Mouse (Mus musculus): ENCODE measurements around the gene Farp1.

DNA sequence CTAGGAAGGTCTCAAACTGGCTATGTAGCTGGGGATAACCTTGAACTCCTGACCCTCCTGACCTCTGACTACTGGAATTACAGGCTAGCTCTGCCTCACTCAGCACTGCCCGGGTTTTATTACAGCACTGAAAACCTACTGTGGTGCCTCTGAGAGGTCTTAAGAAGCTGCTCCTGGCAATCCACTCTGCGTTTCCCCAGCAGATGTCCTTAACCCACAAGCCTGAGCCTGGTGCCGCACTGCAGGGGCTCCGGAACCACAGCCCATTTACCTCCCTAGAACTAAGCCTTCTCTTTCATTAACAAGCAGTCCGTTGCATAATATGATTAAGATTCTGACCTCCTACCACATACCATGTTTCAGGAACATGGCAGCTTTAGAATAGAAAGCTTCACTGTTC lies 281.1 kb downstream of the Farp1 start:
- no peak for TF ChIP-seq POLR2A (IDR thresholded peaks at IDR 0.05; ENCODE audit: borderline replicate concordance, insufficient read depth, low read length)
- TF ChIP-seq CTCF (IDR thresholded peaks at IDR 0.05; ENCODE audit: borderline replicate concordance, insufficient read depth, low read depth, low read length) = no peak
